Mouse (Mus musculus): ENCODE data around the gene Glt28d2. TPM values are rescaled to one million over a fixed set of nuclear protein-coding genes. Genes with fewer than 3 reads are reported as not detected.

The Glt28d2 gene
- total RNA-seq, 2 experiments from 2014 or later, result 0.59 to 0.67 TPM

- DNase-seq (ENCODE audit: low spot score in 2 of 2), result no peak
Observed at GRCm38 (mm10) chr3:85880068-85880467, 7.2 kb downstream of the Glt28d2 start.

GRCm38 (mm10) chr3:85878911-85879310 is 8.4 kb downstream of the Glt28d2 start:
- no peak for DNase-seq (ENCODE audit: low spot score in 2 of 2)

- DNase-seq (ENCODE audit: low spot score in 2 of 2), result no peak
Observed at GRCm38 (mm10) chr3:85863996-85864395, 23.3 kb downstream of the Glt28d2 start.

GRCm38 (mm10) chr3:85862886-85863285 is 24.4 kb downstream of the Glt28d2 start:
- no peak for DNase-seq (ENCODE audit: low spot score in 2 of 2)

- no peak for DNase-seq (ENCODE audit: low spot score in 2 of 2)
Observed at GRCm38 (mm10) chr3:85860996-85861395, 26.3 kb downstream of the Glt28d2 start.

GRCm38 (mm10) chr3:85859311-85859710 is 28.0 kb downstream of the Glt28d2 start:
- DNase-seq (ENCODE audit: low spot score in 2 of 2), result no peak

GRCm38 (mm10) chr3:85858140-85859135 is 28.9 kb downstream of the Glt28d2 start:
- DNase-seq (ENCODE audit: low spot score in 2 of 2), result no peak

- no peak for DNase-seq (ENCODE audit: low spot score in 2 of 2)
Observed at GRCm38 (mm10) chr3:85857083-85857482, 30.2 kb downstream of the Glt28d2 start.

GRCm38 (mm10) chr3:85855947-85856346 is 31.4 kb downstream of the Glt28d2 start:
- DNase-seq (ENCODE audit: low spot score in 2 of 2), result no peak

GRCm38 (mm10) chr3:85855043-85855442 is 32.3 kb downstream of the Glt28d2 start:
- no peak for DNase-seq (ENCODE audit: low spot score in 2 of 2)

- DNase-seq (ENCODE audit: low spot score in 2 of 2), result no peak
Observed at GRCm38 (mm10) chr3:85854143-85854542, 33.2 kb downstream of the Glt28d2 start.

- no peak for DNase-seq (ENCODE audit: low spot score in 2 of 2)
Observed at GRCm38 (mm10) chr3:85853715-85854114, 33.6 kb downstream of the Glt28d2 start.

- no peak for DNase-seq (ENCODE audit: low spot score in 2 of 2)
Observed at GRCm38 (mm10) chr3:85850079-85850478, 37.2 kb downstream of the Glt28d2 start.

- DNase-seq (ENCODE audit: low spot score in 2 of 2), result no peak
Observed at GRCm38 (mm10) chr3:85846316-85846715, 41.0 kb downstream of the Glt28d2 start.

- no peak for DNase-seq (ENCODE audit: low spot score in 2 of 2)
Observed at GRCm38 (mm10) chr3:85845341-85845740, 42.0 kb downstream of the Glt28d2 start.

- DNase-seq (ENCODE audit: low spot score in 2 of 2), result no peak
Observed at GRCm38 (mm10) chr3:85842881-85843218, 44.5 kb downstream of the Glt28d2 start.

GRCm38 (mm10) chr3:85842177-85842880 is 45.0 kb downstream of the Glt28d2 start:
- no peak for DNase-seq (ENCODE audit: low spot score in 2 of 2)

GRCm38 (mm10) chr3:85841454-85842176 is 45.7 kb downstream of the Glt28d2 start:
- DNase-seq (ENCODE audit: low spot score in 2 of 2), result no peak

- DNase-seq (ENCODE audit: low spot score in 2 of 2), result no peak
Observed at GRCm38 (mm10) chr3:85833627-85834026, 53.7 kb downstream of the Glt28d2 start.

GRCm38 (mm10) chr3:85832490-85833155 is 54.7 kb downstream of the Glt28d2 start:
- DNase-seq (ENCODE audit: low spot score in 2 of 2), result no peak

GRCm38 (mm10) chr3:85831785-85832184 is 55.5 kb downstream of the Glt28d2 start:
- no peak for DNase-seq (ENCODE audit: low spot score in 2 of 2)

All from layer of hippocampus, postnatal 10 days (tissue).